Mouse (Mus musculus): ENCODE results near the gene Tmem131l.

- TF ChIP-seq CTCF (IDR thresholded peaks at IDR 0.05; ENCODE audit: borderline replicate concordance, extremely low read depth, insufficient read depth, insufficient read length), result no peak
- no peak for TF ChIP-seq POLR2A (IDR thresholded peaks at IDR 0.05; ENCODE audit: borderline replicate concordance, extremely low read depth, insufficient read depth, insufficient read length, poor library complexity, severe bottlenecking)
Observed at GRCm38 (mm10) chr3:84059261-84059660, 19.3 kb upstream of the Tmem131l start.
